ENCODE assay signal across 34 mouse cellular contexts in the genomic region with DNA sequence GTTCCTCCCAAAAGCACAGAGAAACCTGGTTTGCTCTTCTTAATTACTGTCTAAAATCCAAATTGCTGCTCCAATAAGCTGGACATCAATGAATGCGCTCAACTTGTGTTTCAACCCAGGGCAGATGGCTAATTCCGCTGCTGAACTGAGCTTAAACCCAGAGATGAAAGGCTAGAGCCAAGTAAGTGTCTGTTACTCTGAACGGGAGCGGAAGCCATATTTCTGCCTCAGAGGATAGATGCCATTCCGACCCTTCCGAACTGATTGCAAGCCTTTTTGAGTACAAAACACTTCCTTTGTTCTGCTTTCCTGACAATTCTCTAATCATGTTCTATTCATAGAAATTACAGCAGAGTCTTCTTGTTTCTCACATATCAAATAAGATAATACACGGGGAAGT. TPM values are rescaled to one million over a fixed set of nuclear protein-coding genes. Genes with fewer than 3 reads are reported as not detected.
DNase-seq lines count a peak whose midpoint lies in the region; ATAC-seq and TF ChIP-seq lines count a peak whose summit lies in the region.
"Had no signal": no experiment of that assay in that cellular context is flagged by ENCODE, and none has a peak within 500 bp of the region (broad histone marks: within the 10 kb centered on the region; RNA-seq: fewer than 3 reads in every experiment).

No protein-coding gene starts in this region.

- ATAC-seq in heart, postnatal 0 days (ENCODE audit: insufficient read depth, low read depth) = peak; percentile 33; the same call in 1 of the 2 replicates
- no peak for ATAC-seq in kidney, embryonic 16.5 days (ENCODE audit: low FRiP score, low TSS enrichment)
- ATAC-seq: forebrain, embryonic 16.5 days; intestine, embryonic 16.5 days; midbrain, embryonic 15.5 days had no signal

- no peak overlapping the region for H3K4me3 ChIP-seq in heart, postnatal 0 days (ENCODE audit: low read depth, low read length)
- H3K4me3 ChIP-seq in heart, adult 2 months = no peak overlapping the region
- no peak overlapping the region for H3K4me3 ChIP-seq in kidney, embryonic 16.5 days (ENCODE audit: low read length)
- H3K4me3 ChIP-seq: embryonic facial prominence, embryonic 12.5 days; gastrocnemius, adult 2 months; heart, embryonic 12.5 days; midbrain, embryonic 15.5 days had no signal

- no peaks in the 10 kb centered on the region for H3K79me2 ChIP-seq in heart, adult 2 months (replicated peaks; ENCODE audit: control insufficient read depth, insufficient read depth, low read length)

- TF ChIP-seq CTCF in heart, postnatal 0 days (IDR thresholded peaks at IDR 0.05; ENCODE audit: low read depth) = no peak
- no peak for TF ChIP-seq CTCF in heart, adult 2 months (IDR thresholded peaks at IDR 0.05)
- TF ChIP-seq CTCF in brain, embryonic 14.5 days (IDR thresholded peaks at IDR 0.05; ENCODE audit: borderline replicate concordance, extremely low read depth, insufficient read depth, insufficient read length) = no peak

- 54% methylated on average over 7 of the region's 7 CpGs for WGBS in heart, postnatal 0 days
- WGBS in heart, adult 2 months = 40% methylated on average over 7 of the region's 7 CpGs
- WGBS in kidney, embryonic 16.5 days = 46% methylated on average over 7 of the region's 7 CpGs

- H3K9ac ChIP-seq in heart, postnatal 0 days (replicated peaks; ENCODE audit: low read depth, low read length) = no peak overlapping the region
- no peak overlapping the region for H3K9ac ChIP-seq in heart, adult 2 months (ENCODE audit: low read depth, low read length)
- no peak overlapping the region for H3K9ac ChIP-seq in kidney, embryonic 16.5 days (replicated peaks; ENCODE audit: low read length)
- H3K9ac ChIP-seq: embryonic facial prominence, embryonic 12.5 days; heart, embryonic 12.5 days; liver, embryonic 14.5 days; midbrain, embryonic 15.5 days had no signal

- peak; percentile 14 for DNase-seq in heart, postnatal 0 days (ENCODE audit: low spot score)
- no peak for DNase-seq in heart, adult 2 months
- DNase-seq in kidney, adult 9 months = peak; percentile 20
- peak; percentile 65 for DNase-seq in brain, embryonic 14.5 days (ENCODE audit: low read depth)
- peak; percentile 37 for DNase-seq in kidney, postnatal 14 days
- no peak for DNase-seq in embryo, embryonic 10.5 days (ENCODE audit: low spot score)
- DNase-seq: adrenal gland, postnatal 14 days; cerebellum, adult 11-12 months; cerebellum, postnatal 36 days; embryo, embryonic 11 days; gastrocnemius, adult 2 months; gastrocnemius, postnatal 36 days; heart, adult 18-20 months; heart, postnatal 14 days; liver; lung, adult 2 months; lung, postnatal 10 days; right cerebral cortex, postnatal 4 days; thymus, adult 18-20 months; thymus, postnatal 25 days had no signal

- no peaks in the 10 kb centered on the region for H3K27me3 ChIP-seq in heart, postnatal 0 days (ENCODE audit: control insufficient read depth, insufficient read depth, low read length)
- H3K27me3 ChIP-seq in heart, adult 2 months (ENCODE audit: control insufficient read depth, insufficient read depth, low read length) = no peaks in the 10 kb centered on the region
- no peaks in the 10 kb centered on the region for H3K27me3 ChIP-seq in kidney, embryonic 16.5 days (ENCODE audit: insufficient read depth, low read length)
- H3K27me3 ChIP-seq: embryonic facial prominence, embryonic 12.5 days; heart, embryonic 12.5 days; midbrain, embryonic 15.5 days had no signal

- no peaks in the 10 kb centered on the region for H3K9me3 ChIP-seq in heart, postnatal 0 days (replicated peaks; ENCODE audit: control insufficient read depth, low read length)
- H3K9me3 ChIP-seq in kidney, embryonic 16.5 days (ENCODE audit: low read length) = no peaks in the 10 kb centered on the region
- H3K9me3 ChIP-seq: embryonic facial prominence, embryonic 12.5 days; heart, embryonic 12.5 days; midbrain, embryonic 15.5 days had no signal

- H3K4me2 ChIP-seq in heart, postnatal 0 days (ENCODE audit: low read depth, low read length) = no peak overlapping the region
- H3K4me2 ChIP-seq in kidney, embryonic 16.5 days (replicated peaks; ENCODE audit: low read depth, low read length) = no peak overlapping the region
- H3K4me2 ChIP-seq: embryonic facial prominence, embryonic 12.5 days; heart, embryonic 12.5 days; midbrain, embryonic 15.5 days had no signal

- TF ChIP-seq EP300 in heart, postnatal 0 days (IDR thresholded peaks at IDR 0.05; ENCODE audit: low read depth) = no peak
- no peak for TF ChIP-seq EP300 in heart, adult 2 months (IDR thresholded peaks at IDR 0.05; ENCODE audit: insufficient read depth, low read depth, low read length)

- peak overlapping the region; percentile 25; the same call in 1 of the 2 replicates for H3K27ac ChIP-seq in heart, postnatal 0 days (ENCODE audit: low read depth)
- H3K27ac ChIP-seq in heart, adult 2 months = no peak overlapping the region
- no peak overlapping the region for H3K27ac ChIP-seq in kidney, embryonic 16.5 days (ENCODE audit: low read length)
- H3K27ac ChIP-seq: embryonic facial prominence, embryonic 12.5 days; gastrocnemius, adult 2 months; liver, embryonic 14.5 days; macrophage; midbrain, embryonic 15.5 days; stomach, postnatal 0 days had no signal

- H3K4me1 ChIP-seq in heart, postnatal 0 days (ENCODE audit: control insufficient read depth, insufficient read depth) = no peaks in the 10 kb centered on the region; the same call in 1 of the 2 replicates
- H3K4me1 ChIP-seq in heart, adult 2 months (ENCODE audit: control insufficient read depth, insufficient read depth, low read length) = no peaks in the 10 kb centered on the region
- no peaks in the 10 kb centered on the region for H3K4me1 ChIP-seq in kidney, embryonic 16.5 days (ENCODE audit: insufficient read depth, low read length)
- H3K4me1 ChIP-seq: embryonic facial prominence, embryonic 12.5 days; heart, embryonic 12.5 days had no signal

- intact Hi-C loops in heart, adult 2 months (cut with DNase I) = no loop called here

- H3K36me3 ChIP-seq in heart, postnatal 0 days (replicated peaks; ENCODE audit: control insufficient read depth, insufficient read depth, low read length) = no peaks in the 10 kb centered on the region
- no peaks in the 10 kb centered on the region for H3K36me3 ChIP-seq in heart, adult 2 months (ENCODE audit: control insufficient read depth, insufficient read depth, low read length)
- no peaks in the 10 kb centered on the region for H3K36me3 ChIP-seq in kidney, embryonic 16.5 days (ENCODE audit: insufficient read depth, low read length)
- H3K36me3 ChIP-seq: embryonic facial prominence, embryonic 12.5 days; heart, embryonic 12.5 days; midbrain, embryonic 15.5 days had no signal

- TF ChIP-seq POLR2A in heart, adult 2 months (IDR thresholded peaks at IDR 0.05; ENCODE audit: insufficient read depth, low read depth, low read length) = no peak
- no peak for TF ChIP-seq POLR2A in brain, embryonic 14.5 days (IDR thresholded peaks at IDR 0.05; ENCODE audit: borderline replicate concordance, extremely low read depth, insufficient read depth, insufficient read length, poor library complexity, severe bottlenecking)

RNA-seq across cellular contexts. Expression of gene Copb2, which starts 36.3 kb away (rescaled TPM):
- 75.1 and 86.1 TPM in 2 replicates for total RNA-seq in heart, postnatal 0 days (2014; rRNA removed; ENCODE audit: low replicate concordance)
- 90.8 and 93.9 TPM in 2 replicates for polyA plus RNA-seq in heart, postnatal 0 days (2015; fragmentation: Nextera tagmentation; extraction: Ambion mirVana)
- total RNA-seq in heart, adult 2 months (2021) = 100 to 1,000 TPM in 1 of 2 experiments, 10 to 100 TPM in 1; 93.0 to 103 TPM
- 35.2 and 68.4 TPM in 2 replicates for polyA plus RNA-seq in heart, adult 2 months (2012; rRNA removed)
- 185 and 187 TPM in 2 replicates for polyA plus RNA-seq in kidney, embryonic 16.5 days (2015; fragmentation: Nextera tagmentation; extraction: Ambion mirVana)
- polyA plus RNA-seq in brain, embryonic 14.5 days (2012; rRNA removed) = 78.1 and 91.7 TPM in 2 replicates

RNA-seq across cellular contexts. Expression of gene Rbp2, which starts 41.3 kb away (rescaled TPM):
- total RNA-seq in heart, postnatal 0 days (2014; rRNA removed; ENCODE audit: low replicate concordance) = not detected in 2 replicates
- 0.21 TPM in 1 of 2 replicates, not detected in the other for polyA plus RNA-seq in heart, postnatal 0 days (2015; fragmentation: Nextera tagmentation; extraction: Ambion mirVana)
- total RNA-seq in heart, adult 2 months (2021) = under 1 TPM in 1 of 2 experiments, not detected in 1; 0.44 TPM
- not detected in 2 replicates for polyA plus RNA-seq in heart, adult 2 months (2012; rRNA removed)
- 0.59 TPM in 1 of 2 replicates, not detected in the other for polyA plus RNA-seq in kidney, embryonic 16.5 days (2015; fragmentation: Nextera tagmentation; extraction: Ambion mirVana)
- polyA plus RNA-seq in brain, embryonic 14.5 days (2012; rRNA removed) = 0.18 and 0.19 TPM in 2 replicates
- total RNA-seq: adrenal gland, postnatal 14 days; ES-E14; gastrocnemius, adult 2 months; gastrocnemius, postnatal 36 days; heart, adult 18-20 months; heart, postnatal 14 days; left cerebral cortex, adult 18-20 months; left cerebral cortex, postnatal 14 days; neutrophil, adult 5-6 weeks had no signal
- polyA plus RNA-seq: forebrain, embryonic 16.5 days; macrophage; spleen, adult 2 months had no signal

Comparison
In these comparisons a context has a peak if more than half of its experiments do, and no peak if none do; other contexts are left out.
1. DNase-seq: peak in heart, postnatal 0 days (single experiment), kidney, adult 9 months (single experiment), brain, embryonic 14.5 days (single experiment) and kidney, postnatal 14 days (single experiment); none in heart, adult 2 months (0 of 2) and embryo, embryonic 10.5 days (single experiment).